Mouse (Mus musculus): ENCODE data around the gene Btg4.

The Btg4 gene

DNA sequence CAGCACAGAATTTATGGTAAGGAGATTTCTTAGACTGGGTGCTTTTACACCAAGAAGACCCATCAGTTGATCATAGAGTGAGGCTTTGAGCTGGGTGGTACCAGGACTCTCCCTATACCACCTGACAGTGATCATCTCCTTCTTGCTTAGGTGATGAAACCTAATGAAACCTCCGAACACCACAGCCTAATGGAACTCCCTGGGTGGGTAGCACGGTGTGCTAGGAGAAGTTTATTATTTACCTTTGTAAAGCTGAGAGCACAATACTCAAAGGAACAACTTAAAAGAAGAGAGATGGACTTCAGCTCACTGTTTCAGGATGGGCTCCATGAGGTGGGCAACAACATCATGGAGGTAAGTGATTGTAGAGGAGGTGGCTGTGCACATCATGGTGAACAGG lies at the start of gene Btg4:
TSS of gene Btg4 (plus strand) at position 301 of the 400 bp plus-strand sequence.
- no peak for DNase-seq

GRCm38 (mm10) chr9:51013644-51014043 lies 47.1 kb upstream of the Btg4 start:
- no peak for DNase-seq

DNA sequence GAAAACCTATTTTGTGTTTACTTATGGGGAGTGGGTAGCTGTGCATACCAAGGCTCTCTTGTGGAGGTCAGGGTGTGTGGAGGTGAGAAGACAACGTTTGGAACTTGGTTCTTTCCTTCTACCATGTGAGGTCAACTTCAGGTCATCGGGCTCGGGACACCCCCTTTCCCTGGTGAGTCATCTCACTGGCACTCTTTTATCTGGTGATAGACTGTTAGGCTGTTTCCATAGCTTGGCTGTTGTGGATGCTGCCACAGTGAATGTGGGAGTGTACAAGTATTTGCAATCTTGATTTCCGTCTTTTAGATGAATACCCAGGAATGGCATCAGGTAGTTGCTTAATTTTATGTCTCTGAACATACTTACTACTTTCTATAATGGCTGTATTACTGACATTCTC lies 45.0 kb upstream of the Btg4 start:
- no peak for DNase-seq

DNA sequence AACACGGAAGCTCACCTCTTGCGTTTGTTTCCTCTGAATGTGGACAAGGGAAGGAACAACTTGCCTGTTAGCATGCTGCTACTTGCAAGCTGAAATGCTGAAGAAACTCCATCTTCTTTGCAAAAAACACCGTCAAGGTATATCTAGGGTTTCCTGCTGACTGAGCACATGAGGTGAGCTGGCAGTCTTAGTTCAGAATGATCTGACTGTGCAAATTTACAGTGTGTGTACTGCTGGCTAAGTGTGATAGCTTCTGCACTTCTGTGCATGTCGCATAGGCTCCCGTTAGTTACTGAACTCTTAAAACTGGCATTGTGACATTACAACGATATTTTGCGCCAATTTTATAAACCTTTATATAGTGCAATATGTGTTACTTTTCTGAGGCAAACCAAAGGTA lies 41.0 kb upstream of the Btg4 start:
- DNase-seq = no peak

- DNase-seq = no peak
These were observed 40.4 kb upstream of the Btg4 start for GRCm38 (mm10) chr9:51020351-51020750.

DNA sequence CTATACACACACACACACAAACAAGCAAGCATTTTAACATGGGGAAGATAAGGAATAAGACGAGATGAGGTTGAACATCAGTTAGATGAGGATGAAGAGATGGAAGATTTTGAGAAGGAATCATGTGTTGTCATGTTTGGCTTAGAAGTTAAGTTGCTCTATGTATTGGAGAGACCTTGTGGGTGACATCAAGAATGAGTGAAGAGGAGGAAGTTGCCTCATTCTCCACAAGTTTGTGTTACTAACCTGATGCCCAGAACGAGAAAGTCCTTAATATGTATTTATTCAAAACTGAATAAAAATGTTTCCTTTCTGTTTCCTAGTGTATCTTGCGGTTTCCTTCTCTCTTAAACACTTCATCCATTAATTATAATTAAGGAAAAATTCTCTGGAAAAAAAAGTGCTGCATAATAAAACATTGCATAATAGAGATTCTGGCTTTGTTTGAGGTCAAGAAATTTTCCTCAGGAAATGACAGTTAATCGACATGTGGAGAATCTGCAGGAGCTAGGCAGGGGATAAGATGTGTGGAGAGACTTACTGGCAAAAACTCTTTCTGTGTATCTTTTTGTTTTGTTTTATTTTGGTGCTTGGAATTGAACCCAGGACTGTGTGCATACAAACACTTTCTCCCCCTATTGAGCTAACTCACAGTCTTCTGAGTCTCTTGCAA lies 39.4 kb upstream of the Btg4 start:
- no peak for DNase-seq

GRCm38 (mm10) chr9:51026952-51027351 lies 33.7 kb upstream of the Btg4 start:
- no peak for DNase-seq

- DNase-seq = no peak
These were observed 30.6 kb upstream of the Btg4 start for GRCm38 (mm10) chr9:51030147-51030546.

DNA sequence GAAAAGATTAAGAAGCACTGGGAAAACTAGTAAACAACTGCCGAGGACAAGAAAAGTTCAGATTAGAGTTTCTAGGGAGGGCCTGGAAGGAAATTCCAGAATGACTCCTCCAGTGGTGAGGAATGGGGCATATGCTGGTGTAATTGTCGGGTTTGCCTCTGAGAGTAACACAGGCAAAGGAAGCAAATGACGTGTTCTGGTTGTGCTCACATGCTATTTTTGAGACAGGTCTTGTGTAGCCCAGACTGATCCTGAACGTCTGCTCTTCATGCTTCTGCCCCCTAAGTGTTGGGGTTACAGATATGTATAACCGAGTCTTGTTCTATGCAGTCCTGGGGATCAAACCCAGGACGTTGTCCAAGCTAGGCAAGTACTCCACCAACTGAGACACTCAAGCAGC lies 29.1 kb upstream of the Btg4 start:
- DNase-seq = no peak

DNA sequence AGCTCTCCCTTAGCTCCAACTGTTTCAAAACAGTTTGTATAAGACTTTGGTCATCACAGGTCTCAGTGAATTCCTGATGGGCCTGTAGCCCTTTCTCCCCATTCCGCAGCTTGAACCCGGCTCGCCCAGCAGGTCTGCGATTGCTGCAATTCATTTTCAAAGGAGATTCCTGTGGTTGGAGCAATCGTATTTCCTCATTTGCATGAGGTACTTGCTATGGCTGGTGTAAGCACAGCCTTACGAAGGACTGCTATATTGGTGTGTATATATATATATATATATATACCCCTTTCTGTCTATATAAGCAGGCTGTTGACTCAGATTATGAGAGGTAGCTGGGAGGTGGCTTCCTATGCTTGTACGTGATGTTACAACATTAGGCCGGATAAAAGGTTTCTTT lies 28.4 kb upstream of the Btg4 start:
- DNase-seq = no peak

DNA sequence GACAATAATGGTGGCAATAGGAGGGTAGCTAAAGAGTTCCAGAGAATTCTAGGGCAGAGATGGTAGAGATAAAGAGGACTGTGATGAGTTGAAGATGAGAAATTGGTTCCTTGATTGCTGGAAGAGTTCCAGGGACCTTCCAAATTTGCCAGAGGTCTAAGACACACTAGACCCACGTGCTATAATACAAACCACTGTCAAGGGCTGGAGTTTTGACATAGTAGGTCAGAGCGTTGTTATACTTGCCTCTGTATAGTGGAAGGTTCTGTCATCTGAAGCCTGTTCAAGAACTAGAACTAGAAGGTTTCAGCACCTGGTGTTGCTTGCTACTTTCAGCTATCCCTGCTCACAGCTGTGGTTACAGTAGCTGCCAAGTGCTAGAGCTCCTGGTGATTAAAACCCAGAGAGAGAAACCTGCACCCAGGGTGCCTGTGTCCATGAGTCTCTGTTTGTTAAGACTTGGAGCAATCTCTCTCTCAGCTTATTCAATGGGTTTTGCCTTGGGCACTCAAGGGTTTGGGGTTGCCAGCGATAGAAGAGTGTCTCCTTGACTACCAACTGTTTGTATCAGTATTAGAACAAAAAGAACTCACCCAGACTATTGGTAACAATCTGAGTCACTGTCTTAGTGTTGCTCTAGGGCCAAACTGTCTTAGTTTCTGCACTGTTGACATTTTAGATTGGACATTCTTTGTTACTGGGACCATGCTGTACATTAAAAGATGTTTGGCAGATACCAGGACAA lies 27.7 kb upstream of the Btg4 start:
- DNase-seq = no peak

- no peak for DNase-seq
These were observed 19.2 kb upstream of the Btg4 start for GRCm38 (mm10) chr9:51041491-51041980.

GRCm38 (mm10) chr9:51042136-51042535 lies 18.6 kb upstream of the Btg4 start:
- no peak for DNase-seq

DNA sequence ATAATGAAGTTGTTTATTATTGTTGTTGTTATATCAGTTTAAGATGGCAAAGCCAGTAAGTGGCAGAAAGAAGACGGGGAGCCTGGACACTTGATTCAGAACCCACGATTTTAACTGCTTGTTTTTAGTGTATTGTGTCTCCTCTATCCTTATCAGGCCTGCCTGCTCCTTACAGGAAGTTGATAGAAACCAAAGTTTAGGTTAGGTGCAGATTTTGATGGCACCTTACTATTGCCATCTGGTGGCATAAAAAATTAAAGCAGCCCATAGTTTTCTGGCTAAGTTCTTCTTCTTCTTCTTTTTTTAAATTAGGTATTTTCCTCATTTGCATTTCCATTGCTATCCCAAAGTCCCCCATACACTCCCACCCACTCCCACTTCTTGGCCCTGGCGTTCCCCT lies 8.5 kb upstream of the Btg4 start:
- no peak for DNase-seq

DNA sequence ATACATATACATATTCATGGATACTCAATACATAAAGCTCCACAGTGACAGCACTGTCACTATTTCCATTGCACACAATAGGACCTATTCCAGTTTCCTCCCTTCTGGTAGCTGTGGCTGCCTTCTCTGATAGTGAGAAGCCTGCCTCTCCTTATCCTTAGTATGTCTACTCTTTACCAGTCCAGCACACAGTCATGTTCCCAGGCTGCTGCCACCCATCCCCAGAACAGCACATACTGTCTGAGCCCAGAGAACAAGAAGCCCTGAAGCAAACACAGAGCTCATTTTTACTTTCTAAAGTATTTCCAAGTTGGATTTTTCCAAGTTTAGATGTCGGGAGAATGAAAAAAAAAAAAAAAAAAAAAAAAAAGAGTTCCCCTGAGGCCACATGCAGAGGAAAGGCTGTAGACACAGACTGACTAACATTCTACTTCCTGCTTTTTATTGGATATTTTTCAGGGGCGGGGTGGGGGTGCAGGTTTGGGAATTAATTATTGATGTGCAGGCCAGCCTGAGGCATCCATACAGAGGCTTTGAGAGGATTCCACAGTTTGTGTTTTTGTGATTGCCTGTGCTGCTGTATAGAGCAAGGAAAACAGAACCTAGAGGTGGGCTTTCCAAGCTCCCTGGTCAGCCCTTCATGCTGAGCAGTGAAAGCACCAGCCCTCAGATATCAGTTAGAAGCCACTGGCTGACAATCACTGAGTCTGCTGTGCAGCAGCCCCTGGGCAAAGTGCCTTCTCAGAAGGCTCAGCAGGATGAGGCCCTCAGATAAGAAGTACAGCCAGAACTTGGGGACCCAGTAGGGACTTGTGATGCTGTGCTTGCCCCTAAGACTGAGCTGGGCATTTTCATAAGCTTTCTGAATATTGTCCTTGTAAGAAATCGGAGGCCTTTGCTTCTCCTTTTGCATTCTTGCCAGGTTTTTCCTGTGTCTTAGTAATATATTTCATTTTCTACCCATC lies 4.1 kb upstream of the Btg4 start:
- DNase-seq = no peak

DNA sequence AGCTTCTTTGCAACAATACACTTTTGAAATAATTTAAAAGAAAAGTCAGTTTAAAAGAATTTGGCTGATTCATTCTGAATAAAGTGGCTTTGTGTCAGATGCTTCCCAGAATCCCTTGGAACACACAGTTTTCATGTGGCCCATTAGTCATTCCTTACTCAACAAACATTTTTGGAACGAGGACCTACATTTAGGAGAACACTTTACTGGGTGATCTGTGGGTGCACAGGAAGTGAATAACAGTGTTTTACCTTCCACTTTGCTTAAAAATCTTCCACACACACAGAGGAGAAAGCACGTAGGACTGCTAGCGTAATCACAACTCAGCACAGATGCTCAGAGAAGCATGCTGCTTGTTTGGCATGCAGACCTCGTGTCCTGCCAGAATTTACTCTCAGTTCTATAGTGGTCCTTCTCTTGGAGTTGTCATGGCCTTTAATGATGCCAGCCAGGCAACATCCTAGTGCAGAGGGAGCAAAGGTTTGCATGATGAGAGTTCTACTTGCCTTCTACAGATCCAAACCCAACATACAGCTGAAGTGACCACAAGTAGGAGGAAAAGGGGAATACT lies 1.7 kb upstream of the Btg4 start:
- DNase-seq = no peak

DNA sequence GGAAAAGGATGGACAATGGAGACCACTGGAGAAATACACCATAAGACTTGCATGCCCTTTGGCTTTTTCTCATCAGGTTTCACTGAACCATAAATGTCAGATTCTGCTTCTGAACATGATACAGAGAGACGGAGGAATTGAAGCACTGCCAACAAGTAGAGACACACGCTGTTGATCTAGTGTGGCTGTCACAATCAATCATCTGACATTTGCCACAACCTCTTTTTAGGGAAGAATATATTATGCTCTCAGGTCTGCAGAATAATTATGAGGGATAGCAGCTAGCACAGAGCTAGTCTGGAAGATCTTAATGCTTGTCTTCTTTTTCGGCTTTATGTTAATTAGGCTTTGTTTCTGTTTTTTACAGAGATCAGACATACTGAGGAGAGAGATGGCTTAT lies 7.5 kb downstream of the Btg4 start:
- DNase-seq = no peak

GRCm38 (mm10) chr9:51070801-51071200 lies 10.1 kb downstream of the Btg4 start:
- DNase-seq = no peak

DNA sequence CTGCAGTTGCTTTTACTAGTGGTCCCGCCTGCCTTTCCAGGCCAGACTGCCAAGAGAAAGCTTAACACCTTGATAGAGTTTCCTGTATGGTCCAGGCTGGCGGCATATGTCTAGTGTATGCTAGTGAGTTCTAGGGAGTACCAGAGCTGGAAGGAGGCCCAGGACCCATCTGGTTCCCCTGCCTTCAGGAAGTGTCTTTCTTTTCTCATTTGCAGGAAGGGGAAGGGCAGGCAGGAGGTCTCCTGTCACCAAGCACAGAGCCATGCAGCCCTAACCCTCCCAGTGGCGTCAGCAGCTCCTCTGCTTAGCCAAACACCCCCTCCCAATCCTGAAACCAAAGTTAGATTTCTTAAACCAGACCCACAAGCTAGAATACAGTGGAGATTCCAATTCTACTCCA lies 15.1 kb downstream of the Btg4 start:
- peak; percentile 65 to 70 for DNase-seq

DNA sequence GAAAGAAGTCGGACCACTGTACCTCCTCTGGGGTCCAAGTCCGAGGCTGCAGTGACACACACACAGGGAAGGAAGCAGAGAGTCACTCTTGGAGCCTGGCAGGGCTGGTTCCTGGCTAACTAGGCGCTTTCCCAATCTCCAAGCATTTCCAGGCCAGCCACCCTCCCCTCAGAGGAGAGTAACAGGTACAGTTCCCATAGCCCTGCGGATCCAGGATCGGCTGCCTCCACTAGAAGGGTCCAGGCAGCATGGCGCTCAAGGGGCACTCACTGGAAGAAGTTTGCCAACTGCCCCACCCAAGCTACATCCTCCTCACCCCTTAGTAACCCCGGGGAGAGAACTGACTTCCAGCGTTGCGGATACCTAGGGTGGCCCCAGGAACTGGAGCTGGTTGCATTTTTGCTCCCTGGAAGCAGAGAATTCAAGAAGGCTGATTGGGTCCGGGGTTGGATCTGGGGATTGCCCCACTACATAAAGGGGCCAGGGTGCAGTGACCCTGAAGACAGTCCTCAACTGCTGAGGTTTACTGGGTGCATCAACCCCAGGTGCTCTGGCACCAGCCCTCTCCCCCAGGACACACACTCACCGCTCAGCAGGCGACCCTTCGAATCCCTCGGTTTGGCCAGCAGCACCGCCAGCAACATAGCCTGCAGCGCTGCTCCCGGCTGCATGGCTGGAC lies 15.7 kb downstream of the Btg4 start:
- peak; percentile 30 to 31 for DNase-seq

DNA sequence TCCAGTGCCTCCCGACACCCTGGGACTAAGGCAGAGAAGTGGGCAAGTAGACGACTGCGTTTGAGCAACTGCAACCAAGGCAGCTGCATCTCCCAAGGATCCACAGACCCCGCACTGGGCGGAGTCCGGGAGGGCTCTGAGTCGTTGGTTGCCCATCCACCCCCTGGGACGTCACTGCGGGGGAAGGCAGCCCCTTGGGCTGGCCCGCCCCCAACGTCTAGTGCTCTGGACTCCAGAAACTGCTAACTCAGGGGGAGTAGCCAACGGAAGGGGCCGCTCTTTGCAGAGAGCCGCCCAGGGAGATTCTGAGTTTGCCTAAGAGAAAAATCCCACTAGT lies 16.2 kb downstream of the Btg4 start, which contains the start of gene Layn:
TSS of gene Layn (minus strand) at position 116 of the 337 bp plus-strand sequence.
- peak; percentile 18 to 30 for DNase-seq

DNA sequence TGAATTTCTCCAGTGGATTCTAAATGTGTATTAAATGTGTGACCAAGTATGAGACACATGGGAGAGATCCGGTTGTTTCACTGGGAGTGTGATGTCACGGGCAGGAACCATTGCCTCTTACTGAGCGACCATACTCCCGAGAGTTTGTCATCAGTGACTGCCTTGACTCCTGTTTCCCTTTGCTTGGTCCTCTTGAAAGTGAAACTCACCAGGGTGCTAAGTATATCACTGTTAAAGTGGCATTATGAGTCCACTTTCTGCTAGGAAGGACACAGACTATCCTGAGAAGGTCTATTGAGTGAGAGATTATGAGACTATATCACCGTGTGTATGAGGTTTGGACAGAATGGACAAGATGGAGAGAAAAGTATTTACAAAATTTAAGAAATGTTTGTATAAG lies 20.9 kb downstream of the Btg4 start:
- no peak for DNase-seq

Measured in cerebellum, adult 18-20 months (tissue).